Mouse (Mus musculus): ENCODE measurements at regions not wholly inside any gene's neighbourhood (a gene's known extent, or its start where the extent isn't known, plus 50 kb on each side); places are given as distances from the start of the nearest gene placed in this dataset.

DNA sequence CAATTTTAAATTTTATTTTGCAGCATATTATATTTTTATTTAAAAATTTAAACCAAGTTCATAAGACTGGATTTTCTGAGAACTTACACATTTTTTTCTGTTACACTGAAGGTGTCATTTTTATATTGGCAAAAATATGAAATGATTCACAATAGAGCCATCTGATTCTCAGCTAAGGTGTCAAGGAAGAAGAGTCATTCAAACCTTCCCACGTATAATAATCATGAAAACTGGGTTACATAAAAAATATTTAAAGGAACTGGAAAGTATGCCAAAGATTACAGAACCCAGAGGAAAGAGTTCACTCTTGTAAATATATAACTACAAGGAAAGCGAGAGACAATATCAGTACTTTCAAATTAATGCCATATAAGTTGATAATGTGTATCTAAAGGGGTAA is 1674.5 kb upstream of the Sel1l start:
- TF ChIP-seq USF1 (IDR thresholded peaks at IDR 0.05; ENCODE audit: low read depth) (no peak), CTCF (IDR thresholded peaks at IDR 0.05; ENCODE audit: control insufficient read depth, insufficient read depth, insufficient read length) (no peak), MYOD1 (IDR thresholded peaks at IDR 0.05; ENCODE audit: control insufficient read depth, insufficient read length, low read depth) (no peak), MAX (IDR thresholded peaks at IDR 0.05) (no peak), FOSL1 (IDR thresholded peaks at IDR 0.05; ENCODE audit: insufficient read depth, low read length, poor library complexity, severe bottlenecking) (no peak)

Data from C2C12 (cell line).